Mouse (Mus musculus) ES-Bruce4 (cell line): Measurements from ENCODE around the gene Zmym4.

Source experiments
- EP300 ChIP-seq: IDR thresholded peaks from 2 replicates; pipeline ENCODE4 v1.6.1; 2011; ENCODE audit warnings: low read depth, low read length; ENCODE audit not compliant: insufficient read depth
- POLR2A ChIP-seq: IDR thresholded peaks from one replicate; pipeline ENCODE4 v1.8.1; 2011; ENCODE audit warnings: low read length; ENCODE audit not compliant: insufficient read depth

DNA sequence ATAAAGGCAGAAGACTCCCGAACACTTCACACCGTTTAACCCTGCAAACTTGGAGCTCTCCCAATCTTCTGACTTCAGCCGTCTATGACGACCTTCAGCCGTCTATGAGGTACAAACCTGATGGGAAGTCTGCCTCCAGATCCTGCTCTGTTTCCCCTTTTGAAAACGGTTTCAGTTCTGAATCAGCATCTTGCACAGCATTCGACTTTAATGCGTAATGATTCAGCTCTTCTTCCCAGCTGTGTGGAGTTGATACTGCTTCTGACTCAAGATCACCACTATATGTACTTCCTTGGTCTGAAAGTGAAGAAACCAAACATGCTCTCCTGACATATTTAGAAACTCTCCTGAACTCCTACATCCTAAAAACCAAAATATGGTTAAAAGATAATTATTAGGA lies 78.1 kb downstream of the Zmym4 start:
- TF ChIP-seq POLR2A (no peak), EP300 (no peak)
